Mouse (Mus musculus) kidney, postnatal 14 days (tissue): ENCODE results near the gene Sdk1.

Source experiments
- DNase-seq: peaks from one replicate; pipeline ENCODE4 v3.0.0; 2022; ENCODE audit warnings: mixed read lengths

Gene Sdk1

GRCm38 (mm10) chr5:141240841-141241543 is at the start of gene Sdk1:
Sdk1 (plus strand) TSS chr5:141241490.
- peak; percentile 98 for DNase-seq

- no peak for DNase-seq
Measured at GRCm38 (mm10) chr5:141197278-141197677, 44.0 kb upstream of the Sdk1 start.

DNA sequence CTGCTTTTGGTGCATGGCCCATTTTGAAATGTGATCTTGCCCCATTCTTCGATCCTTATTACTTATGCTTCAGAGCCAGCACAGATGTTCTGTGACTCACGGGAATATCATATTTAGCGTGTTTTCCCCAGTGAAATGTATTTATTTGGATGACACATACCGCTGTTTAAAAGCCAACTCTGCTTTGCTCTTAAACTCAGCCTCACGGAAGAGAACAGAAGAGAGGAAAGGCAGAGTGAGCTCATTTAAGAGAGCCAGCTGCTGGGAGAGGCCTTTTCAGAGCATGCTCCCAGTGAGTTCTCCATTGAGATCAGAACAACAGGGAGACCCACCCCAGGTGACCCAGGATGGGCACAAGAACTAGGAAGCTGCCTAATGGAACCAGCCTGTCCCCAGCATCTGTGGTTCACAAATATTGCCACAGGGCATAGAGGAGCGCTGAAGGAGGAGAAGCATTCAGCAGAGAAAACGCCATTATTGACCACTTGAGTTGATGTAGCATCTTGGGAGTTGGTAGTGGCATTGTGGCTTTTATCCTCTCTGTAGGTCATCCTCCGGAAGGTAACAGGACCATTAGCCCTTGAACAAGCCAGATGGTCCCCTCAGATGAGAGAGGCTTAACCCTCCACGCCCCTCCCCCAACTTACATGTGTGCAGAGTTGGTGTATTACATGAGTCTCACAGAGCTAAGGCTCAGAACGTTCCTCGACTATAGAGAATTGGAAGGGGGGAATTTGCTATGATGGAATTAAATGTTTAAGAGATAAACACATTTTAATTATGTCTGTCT is 38.8 kb upstream of the Sdk1 start:
- no peak for DNase-seq

DNA sequence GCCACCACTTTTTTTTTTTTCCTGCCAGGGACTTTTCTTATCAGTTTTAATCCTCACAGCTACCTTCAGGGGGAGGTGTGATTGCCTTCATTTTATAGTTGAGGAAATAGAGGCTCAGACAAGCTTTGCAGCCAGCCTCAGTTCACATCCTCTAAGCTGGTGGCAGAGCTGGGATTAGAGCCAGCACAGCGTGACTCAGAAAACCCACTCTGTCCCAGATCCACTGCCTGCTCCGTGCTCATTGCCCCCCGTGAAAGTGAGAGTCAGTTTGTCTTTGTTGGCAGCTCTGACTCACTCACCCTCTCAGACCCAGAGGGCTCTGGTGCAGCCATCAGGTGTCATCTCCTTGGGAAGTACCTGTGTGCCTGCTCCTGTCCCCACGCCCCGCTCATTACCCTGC is 34.2 kb upstream of the Sdk1 start:
- no peak for DNase-seq

GRCm38 (mm10) chr5:141225243-141225642 is 16.0 kb upstream of the Sdk1 start:
- DNase-seq, result no peak

- no peak for DNase-seq
Measured at GRCm38 (mm10) chr5:141234326-141234725, 7.0 kb upstream of the Sdk1 start.

GRCm38 (mm10) chr5:141239401-141239800 is 1.9 kb upstream of the Sdk1 start:
- no peak for DNase-seq

DNA sequence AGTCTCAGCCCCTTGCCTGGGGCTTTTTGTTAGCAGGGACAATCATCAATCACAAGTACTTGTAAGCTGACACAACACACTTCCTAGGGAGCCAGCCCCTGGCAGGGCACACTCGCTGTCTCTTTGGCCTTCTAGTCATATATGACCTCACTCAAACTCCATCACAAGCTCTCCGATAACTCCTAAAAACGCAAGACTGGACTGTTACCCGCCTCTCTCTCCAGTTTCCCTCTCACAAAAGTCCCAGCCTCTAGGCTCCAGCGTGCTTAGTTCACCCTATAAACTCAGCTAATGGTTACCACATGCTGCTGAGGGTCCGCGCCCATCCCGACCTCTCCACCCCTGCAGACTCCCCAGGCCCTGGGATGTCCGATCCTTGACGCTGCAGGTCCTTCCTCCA is 849 bp upstream of the Sdk1 start:
- DNase-seq, result no peak

DNA sequence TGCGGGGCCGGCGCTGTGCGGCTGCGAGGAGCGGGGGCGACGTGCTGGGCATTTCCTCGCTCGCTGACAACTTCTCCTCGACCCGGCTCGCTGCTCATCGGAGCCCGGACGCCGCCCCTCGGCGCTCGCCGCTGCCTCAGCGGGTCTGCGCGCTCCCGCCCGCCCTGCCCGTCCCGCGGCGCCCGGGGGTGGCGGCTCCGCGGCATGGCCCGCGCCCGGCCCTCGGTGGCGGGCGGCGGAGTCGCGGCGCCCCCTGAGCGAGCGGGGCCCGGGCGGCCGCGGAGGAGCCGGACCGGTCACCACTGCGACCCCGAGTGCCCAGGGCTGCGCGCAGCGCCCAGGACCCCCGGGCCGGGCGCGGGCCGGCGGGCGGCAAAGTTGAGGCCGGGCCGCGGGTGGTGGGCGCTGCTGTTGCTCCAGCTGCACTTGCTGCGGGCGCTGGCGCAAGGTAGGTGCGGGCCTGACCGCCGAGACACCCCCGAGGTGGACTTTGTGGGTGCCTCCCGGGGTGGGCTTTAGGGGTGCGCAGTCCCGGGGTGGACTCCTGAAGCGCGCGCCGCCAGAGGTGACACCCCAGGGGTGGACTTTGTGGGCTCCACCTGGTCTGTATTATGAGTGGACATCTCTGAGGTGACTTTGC is 475 bp downstream of the Sdk1 start:
- no peak for DNase-seq

DNA sequence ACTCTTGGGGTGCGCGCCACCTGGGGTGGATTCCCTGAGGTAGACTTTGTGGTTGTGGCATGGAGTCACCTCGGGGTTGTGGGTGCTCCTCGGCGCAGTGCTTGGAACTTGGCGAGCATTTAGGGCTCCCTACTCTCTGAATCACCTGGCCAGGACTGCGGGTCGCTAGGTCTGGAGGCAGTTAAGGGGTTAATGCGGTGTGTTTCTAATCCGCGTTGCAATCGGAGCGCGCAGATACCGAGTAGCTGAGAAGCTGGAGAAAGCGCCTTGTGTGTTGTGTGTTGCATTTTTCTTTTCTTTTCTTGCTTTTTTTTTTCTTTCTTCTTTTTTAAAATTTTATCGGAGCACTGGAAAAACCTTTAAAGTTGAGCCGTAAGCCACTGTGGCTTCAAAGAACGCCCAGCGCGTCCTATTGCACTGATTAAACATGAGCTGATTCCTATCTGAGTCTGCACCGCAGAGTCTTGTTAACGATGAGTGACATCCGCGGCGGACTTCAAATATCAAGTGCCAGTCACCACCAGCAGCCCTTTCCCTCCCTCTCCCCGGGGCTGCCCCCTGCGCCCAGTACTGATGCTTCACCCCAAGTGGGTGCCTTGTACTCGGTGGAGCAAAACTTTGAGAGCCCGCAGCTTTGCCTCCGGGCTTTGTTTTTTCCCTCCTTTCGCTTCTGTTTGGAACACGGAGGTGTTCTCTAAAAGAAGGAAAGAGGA is 2.1 kb downstream of the Sdk1 start:
- peak; percentile 4 for DNase-seq

- no peak for DNase-seq
Measured at GRCm38 (mm10) chr5:141264253-141264652, 23.0 kb downstream of the Sdk1 start.

DNA sequence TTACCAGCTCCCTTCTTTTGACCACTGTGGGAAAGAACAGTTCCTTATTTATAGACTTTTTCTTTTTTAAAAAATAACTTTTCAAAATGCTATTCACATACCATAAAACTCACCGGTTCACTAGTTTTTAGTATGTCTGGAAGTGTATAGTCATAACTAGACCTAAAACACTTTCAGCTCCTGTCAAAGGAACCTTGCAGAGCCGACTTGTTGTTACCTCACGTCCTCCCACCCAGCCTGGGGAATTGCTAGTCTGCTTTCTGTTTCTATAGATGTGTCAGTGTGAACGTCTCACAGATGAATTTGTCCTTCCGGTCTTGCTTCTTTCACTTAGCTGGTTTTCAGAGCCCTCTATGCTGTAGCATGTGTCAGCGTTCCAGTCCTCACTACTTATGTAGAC is 35.8 kb downstream of the Sdk1 start:
- no peak for DNase-seq

- DNase-seq, result no peak
Measured at GRCm38 (mm10) chr5:141281751-141282150, 40.5 kb downstream of the Sdk1 start.

- DNase-seq, result no peak
Measured at GRCm38 (mm10) chr5:141289611-141290010, 48.3 kb downstream of the Sdk1 start.

DNA sequence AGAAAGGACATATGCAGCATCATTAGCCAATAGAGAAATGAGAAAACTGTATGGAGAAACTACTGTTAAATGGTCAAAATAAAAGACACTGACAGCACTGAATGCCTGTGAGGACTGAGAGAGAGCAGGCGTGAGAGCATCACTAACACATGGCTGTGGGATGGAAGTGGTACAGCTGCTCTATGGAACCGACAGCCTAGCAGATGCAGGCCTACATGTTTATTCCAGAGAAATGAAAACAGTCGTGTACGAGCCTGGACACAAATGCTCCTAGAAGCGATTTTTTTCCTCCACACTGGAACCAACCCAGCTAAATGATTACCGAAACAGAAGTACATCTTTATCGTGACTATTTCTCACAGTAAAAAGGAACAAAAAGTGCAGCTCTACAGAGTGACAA is 54.0 kb downstream of the Sdk1 start:
- no peak for DNase-seq

GRCm38 (mm10) chr5:141302287-141302694 is 61.0 kb downstream of the Sdk1 start:
- no peak for DNase-seq

GRCm38 (mm10) chr5:141303746-141304145 is 62.5 kb downstream of the Sdk1 start:
- no peak for DNase-seq

GRCm38 (mm10) chr5:141304706-141305105 is 63.4 kb downstream of the Sdk1 start:
- no peak for DNase-seq

DNA sequence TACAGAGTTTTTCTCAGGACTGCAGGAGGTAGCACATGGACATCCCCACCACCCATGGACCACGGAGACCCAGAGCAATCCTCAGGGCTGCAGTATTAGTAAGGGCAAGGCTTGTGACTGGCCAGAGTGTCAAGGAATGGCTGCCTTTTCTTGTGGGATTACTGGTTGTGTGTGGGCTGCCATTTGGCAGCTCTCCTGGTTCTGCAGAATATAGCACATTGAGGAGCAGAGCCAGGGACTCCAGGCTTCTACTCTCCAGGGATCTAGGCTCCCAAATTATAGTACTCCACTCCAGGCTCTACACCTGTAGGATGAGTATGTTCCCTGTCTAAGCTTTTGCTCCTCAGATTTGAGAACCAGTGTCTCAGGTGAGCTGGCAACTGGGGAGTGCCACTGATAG is 69.4 kb downstream of the Sdk1 start:
- DNase-seq, result no peak

- no peak for DNase-seq
Measured at GRCm38 (mm10) chr5:141311801-141312200, 70.5 kb downstream of the Sdk1 start.

GRCm38 (mm10) chr5:141312305-141312704 is 71.0 kb downstream of the Sdk1 start:
- no peak for DNase-seq

DNA sequence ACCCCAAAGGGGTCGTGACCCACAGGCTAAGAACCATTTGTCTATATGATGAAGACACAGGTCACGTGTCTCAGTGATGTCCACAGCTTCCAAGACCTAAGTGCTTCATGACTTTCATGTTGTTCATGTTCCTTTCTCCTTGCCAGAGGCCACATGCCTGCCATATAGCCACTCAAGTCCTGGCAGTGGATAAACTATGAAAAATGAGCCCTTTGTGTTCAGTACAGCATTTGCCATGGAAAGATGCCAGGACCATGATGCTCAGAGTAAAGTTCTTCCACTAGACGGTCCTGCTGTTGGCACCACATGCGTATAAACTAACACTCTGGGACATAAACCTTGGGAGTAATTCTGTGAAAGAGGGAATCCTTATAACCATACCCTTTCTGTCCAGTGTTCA is 75.8 kb downstream of the Sdk1 start:
- no peak for DNase-seq

DNA sequence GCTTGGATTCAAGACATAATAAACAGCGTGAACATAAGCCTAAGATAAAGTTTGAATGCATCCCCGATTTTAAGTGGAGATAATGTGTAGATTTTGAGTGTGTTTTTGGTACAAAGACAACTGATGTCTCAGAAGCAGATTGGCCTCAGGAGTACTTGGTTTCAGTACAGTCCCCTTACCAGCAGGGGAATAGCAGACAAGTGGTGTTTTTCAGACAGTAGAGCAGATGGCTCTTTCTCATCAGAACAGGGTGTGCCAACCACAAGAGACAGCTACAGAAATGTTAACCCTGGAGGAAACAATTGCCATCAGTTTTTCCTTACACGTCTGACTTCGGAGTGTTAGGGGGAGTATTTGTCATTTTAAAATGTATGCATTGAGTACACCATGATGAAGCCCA is 83.6 kb downstream of the Sdk1 start:
- DNase-seq, result no peak
